Mouse (Mus musculus) telencephalon, adult 2 months (tissue): Measurements from ENCODE around the gene Chd3.
A peak's percentile ranks its signal among the peaks of the same experiment; 100 is the strongest.

Experiments used
- DNase-seq: peaks from one replicate; pipeline ENCODE4 v3.0.0-alpha.2; 2011; ENCODE audit warnings: low read depth, low spot score

Gene Chd3

DNA sequence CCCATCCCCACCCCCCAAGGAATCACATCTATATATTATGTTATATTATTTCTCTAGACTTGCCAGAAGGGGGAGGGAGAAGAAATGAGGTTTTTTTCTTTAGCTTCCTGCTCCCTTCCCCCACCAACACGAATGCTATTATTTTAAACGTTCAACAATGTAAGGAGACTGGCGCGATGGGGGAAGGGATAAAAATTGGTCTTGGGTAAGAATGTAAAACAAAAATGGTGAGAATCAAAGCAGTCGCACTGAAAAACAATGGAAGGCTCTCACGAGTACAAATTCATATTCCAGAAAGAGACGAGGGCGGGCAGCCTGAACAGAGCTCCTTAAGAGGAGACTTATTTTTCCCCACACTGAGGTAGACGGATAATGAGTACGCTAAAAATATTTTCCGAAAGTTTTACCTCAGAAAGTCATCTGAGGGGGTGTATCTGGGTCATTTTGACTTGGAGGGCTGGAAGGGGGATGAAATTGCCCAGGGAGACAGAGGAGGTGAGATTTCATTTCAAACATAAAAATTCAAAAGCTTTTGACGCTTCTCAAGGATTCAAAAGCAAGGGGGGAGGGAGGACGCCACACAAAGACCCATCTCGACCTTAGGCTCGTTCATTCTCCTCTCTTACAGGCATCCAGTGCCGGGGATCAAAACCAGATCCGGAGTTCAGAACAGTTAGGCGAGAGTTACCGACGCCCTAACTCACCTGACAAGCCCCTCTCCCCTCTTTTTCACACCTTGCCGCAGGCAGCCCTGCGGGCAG is 2.2 kb downstream of the Chd3 start:
- peak; percentile 65 for DNase-seq

DNA sequence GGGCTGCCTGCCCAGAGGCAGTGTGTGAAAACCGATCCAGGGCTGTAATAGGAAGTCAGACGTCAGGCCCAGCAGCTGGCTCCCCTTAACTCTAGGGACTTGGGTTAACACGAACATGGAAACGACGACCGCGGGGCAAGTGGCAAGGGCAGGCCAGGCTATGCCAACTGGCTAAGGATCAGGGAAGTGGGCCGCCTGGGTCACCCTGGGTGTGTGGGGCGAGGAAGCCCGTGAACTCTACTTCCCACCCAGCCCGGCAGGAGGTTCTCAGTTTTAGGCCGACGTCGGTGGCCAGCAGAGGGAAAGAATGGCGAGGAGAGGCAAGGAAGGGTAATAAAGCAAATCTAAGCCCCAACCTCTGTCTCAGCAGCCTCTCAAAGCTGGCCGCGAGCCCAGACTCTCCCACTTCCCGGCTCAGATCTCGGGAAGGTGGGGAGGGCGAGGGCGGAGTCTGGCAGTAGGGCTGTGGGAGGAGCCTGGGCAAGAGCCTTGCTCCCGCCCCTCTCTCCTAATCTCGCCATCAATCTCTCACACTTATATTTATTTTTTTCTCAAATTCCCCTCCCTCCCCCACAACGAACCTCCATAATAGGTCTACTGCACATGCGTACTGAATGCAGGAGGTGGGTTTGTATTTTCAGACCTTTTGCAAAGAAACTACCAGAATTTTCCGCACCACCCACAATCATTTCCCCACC is 2.9 kb downstream of the Chd3 start:
- peak; percentile 95 for DNase-seq

DNA sequence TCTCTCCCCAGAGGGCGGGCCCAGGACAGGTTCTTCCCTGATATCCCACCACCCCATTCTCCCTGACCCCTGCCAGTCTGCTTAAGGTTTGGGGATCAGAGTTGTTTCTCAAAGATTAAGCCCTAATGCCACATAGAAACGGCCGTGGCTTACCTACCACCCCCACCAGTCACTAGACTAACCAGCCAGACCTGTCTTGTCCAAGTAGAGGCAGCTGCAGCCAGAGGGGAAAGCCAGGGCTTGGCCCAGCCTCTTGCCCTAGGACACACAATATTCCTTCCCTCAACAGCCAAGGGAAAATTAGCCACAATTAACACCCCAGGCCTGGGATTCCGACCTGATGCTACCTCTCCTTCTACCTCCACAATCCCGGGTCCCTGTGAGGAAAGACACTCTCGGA is 3.5 kb downstream of the Chd3 start:
- no peak for DNase-seq

DNA sequence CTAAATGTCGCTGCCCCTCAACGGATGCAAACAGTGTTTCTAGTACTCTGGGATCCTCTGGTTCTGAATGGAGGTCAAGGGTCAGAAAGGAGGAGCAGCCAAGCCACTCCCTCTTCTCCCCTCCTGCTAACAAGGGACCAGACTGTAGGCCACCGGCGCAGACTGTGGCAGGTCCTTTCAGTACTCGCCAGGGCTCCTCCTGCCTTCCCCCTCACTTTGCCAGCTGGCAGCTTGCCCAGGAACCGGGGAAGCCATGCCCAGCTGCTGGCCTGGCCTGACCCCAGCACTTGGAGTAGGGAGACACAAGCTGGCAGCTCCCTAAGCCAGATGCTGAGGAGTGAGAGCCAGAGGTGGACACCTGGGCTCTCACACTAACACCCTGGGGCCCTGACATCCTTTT is 4.3 kb downstream of the Chd3 start:
- peak; percentile 67 for DNase-seq

DNA sequence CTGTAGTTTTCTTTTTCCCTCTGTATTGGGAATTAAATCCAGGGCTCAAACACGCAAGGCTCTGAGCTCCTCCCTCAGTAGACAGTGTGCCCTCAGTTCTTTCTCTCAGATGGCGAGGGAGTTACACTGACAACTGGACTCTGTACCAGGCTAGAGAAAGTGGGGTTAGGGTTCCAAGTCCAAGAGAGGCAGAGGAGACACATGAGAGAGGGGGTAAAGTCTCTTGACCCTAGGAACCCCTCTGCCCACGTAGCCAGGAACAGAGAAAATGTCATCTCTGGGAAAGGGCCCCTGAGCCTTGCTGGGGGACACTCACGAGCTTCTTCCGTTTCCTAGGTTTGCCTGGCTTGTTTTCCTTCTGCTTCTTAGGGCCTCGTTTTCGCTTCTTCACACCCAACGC is 4.8 kb downstream of the Chd3 start:
- no peak for DNase-seq

DNA sequence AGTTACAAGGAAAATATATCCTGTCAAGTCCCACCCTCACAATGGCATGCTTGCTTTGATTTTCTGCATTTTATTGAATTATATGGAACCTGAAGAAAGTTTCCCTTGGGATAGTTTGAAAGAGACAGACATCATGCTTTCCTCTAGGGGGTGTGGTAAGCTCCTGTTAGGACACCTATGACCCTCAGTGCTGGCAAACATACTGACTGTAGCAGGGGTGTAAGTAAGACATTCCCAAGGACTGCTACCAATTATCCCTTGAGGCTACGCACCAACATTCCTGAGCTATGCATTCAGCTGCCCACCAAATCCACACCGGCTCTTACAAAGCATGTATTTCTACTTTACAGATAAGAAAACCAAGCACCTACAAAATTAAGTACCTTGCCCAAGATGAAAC is 6.7 kb downstream of the Chd3 start:
- no peak for DNase-seq

DNA sequence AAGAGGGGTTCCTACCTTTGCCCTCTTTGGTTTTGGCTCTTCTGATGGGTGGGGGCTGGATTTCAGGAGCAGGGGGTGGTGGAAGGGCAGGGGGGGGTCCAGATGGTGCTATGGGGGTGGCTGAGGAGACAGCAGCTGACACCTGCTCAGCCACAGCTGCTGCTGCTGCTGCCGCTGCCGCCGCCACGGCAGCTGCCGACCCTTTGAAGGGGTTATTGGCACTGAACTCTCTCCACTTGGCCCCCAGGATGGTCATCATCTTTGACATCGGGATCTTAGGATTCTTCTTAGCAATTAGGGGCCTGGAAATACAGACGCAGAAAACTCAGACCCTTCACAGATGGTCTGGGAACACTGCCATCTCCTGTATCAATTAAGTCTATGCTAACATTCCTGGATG is 7.2 kb downstream of the Chd3 start:
- DNase-seq: no peak

DNA sequence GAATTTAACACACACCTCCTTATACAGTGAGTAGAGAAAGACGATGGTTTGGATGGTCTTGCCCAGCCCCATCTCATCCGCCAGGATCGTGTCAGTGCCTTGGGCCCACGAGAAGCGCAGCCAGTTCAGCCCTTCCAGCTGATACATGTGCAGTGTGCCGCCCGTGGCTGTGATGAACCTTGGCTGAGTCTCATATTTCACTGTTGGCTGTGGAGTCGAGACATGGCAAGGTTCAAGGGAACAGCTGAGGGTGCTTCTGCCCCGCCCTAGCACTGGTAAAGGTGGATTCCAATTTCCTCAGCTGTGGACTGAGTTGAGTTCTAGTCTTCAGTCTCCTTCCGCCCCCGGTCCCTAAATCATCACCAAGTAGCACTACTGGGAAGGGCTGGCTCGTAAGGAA is 11.5 kb downstream of the Chd3 start:
- DNase-seq: no peak

DNA sequence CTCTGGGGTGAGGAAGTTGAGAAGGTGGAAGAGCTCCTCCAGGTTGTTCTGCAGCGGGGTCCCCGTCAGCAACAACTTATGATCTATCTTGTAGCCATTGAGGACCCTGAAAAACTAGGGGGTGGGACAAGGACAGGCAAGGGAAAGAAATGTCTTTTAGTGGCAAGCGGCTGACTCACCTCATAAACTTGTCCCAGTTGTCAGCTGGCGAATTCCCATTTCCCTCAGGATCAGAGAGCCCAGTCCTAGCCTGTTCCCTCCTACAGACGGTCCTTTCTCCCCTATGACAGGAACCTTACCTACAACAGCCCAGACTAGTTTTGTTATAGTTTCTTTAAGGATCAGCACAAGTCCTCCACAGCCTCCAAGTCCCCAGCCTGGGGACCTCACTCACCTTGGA is 12.7 kb downstream of the Chd3 start:
- no peak for DNase-seq

DNA sequence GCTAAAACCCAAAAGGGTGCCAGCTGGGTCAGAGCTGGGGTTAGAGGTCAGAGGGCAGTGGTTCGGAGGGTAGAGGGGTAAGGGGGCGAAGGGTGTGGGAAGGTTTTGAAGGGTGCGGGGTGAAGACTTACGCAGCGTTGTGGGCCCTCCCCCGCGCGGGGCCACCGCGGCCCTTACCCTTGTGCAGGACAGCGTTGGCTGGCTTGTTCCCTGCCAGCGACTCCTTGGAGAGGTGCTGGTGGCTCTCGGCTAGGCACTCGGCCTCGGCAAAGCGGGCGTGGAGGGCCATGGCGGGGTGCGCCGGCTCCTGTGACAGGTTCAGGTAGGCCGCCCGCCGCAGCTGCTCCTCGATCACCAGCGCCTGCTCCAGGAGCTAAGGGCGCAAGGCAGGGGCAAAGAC is 22.8 kb downstream of the Chd3 start:
- DNase-seq: no peak

DNA sequence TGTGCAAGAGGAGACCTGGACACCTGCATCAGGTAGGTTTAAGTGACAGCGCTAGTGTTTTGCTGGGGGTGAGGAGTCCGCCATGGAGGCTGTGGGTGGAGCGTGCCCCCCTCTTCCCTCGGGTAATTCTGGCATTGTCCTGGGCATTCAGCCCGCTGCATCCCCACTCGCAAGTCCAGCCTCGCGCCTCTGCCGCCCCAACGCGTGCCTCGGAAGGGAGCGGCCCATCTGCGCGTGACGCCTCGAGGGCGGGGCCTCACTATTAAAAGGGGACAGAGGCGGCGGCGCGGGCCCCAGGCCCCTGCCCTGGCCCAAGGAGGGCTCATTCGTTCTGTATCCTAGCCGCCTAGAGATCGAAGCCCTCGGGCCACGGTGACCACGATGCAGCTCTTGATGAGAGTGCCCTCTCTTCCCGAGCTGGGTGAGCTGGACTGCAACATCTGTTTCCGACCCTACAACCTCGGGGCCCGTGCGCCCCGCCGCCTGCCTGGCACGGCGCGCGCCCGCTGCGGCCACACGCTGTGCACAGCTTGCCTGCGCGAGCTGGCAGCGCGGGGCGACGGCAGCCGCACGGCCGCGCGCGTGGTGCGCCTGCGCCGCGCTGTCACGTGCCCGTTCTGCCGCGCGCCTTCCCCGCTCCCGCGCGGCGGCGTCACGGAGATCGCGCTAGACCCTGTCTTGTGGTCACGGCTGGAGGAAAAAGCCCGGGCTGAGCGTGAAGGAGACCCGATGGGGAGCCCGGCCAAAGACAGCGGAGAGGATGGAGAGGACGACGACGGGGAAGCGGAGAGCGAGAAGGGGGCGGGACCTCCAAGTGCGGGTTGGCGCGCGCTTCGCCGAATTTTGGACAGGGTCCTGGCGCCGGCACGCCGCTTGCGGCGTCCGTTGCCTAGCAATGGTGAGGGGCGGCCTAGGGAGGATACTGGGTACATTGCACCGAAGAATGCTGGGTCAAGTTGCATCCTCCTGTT is 28.8 kb downstream of the Chd3 start, which contains the start of gene Rnf227:
Gene Rnf227 (plus strand): TSS at position 301 of the 971 bp plus-strand sequence.
- DNase-seq: no peak

DNA sequence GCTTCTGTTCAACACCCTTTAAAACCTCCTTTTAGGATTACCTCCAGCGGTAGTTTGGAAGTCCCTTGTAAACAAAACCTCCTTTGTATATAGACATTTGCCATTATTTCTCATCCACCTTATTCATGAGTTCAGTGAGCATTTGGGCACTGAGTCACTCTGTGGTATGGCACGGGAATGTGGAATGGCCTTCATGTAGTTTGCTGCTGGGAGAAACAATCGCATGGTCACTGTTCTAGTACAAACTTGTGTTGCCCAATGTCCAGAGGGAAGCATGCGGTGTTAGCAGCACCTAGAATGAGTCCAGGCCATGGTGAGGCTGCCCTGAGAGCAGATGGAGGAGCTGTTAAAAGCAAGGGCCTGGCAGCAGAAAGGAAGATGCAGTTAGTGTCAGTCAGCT is 34.4 kb downstream of the Chd3 start:
- no peak for DNase-seq

DNA sequence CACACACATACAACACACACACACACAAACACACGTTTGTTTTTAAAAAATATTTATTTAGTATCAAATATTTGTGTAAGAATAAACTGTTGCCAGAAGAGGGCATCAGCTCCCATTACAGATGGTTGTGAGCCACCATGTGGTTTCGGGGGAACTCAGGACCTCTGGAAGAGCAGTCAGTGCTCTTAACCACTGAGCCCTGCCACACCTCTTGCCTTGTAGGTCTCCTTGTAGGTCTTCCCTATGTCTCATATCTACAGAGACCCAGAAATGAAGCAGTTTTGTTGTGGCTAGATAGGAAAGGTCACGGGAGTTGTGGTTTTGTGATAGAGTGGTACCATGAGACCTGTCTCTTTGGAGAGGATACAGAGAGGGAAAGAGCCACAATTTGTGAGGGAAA is 35.3 kb downstream of the Chd3 start:
- no peak for DNase-seq

DNA sequence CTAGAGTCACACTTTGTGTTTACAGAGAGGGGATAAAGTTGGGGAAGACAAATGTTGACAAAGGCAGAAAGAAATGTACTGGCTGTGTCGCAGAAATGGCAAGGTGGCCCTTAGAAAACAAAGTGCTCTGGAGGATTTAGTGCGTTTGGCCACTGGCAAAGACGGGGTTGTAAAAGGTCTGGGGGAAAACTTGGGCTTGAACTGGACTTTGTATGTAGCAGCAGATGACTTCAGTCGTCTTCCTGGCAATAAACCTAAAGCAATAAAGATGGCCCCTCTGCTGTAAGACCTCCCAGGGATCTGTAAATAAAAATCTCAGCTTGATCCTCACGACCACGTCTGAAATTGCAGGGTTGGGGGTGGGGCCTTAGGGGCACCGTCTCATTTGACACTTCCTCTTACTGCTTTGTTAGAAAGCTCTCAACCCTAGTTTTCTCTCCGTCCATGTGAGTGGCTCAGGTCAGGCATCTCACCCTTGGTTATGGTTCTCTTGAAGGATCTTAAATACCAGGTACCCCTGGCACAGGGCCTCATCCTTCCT is 36.4 kb downstream of the Chd3 start:
- DNase-seq: no peak

DNA sequence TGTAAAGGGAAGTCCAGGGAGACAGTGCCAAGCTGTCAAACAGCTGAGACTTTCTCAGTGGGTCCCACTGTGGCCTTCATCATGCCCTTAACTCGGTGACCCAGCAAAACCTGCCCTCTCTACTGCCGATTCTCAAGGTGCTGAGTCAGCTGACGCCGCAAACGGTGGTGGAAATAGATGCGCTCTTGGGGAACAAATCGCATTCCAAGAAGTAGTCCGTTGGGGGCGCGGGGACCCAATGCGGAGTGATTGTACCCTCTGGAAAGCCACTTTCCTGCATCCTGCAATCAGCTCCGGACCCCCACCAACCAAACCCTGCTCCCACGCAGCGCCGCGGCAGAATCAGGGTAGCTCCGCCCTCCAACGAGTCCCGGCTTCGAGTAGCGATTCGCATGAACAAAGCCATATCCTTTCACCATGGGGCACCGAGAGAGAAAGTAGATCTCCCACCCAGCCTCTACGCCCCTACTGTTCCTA is 37.2 kb downstream of the Chd3 start:
- peak; percentile 73 for DNase-seq

DNA sequence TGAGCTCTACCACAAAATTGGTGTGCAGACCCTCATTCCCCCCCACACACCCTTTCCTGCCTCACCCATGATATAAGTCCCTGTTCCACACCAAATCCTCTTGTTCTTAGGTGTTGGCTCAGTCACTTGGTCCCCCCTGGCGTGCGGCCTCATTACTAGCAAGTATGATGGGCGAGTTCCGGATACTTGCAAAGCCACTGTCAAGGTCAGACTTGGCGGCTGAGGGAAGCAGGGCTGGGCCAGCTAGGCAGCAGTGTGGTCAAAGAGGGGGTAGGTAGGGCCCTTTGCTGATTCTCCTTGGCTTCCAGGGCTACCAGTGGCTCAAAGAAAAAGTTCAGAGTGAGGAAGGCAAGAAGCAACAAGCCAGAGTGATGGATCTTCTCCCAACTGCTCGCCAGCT is 38.1 kb downstream of the Chd3 start:
- no peak for DNase-seq

DNA sequence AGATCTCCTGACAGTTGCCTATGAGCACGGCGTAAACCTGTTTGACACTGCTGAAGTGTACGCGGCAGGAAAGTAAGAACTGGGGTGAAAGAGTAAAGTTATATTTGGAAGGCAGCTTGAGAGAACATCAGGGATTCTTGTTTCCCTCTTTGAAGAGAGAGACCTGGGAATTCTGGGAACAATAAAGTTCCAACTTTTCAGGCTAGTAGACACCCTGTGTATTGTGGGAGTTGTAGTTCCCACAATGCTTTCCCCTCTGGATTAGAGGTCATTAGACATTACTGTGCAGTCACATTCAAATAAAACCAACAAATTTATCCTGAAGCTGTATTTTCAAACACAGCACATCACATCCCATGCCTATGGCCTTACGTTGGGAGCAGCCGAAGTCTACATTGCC is 40.7 kb downstream of the Chd3 start:
- no peak for DNase-seq

DNA sequence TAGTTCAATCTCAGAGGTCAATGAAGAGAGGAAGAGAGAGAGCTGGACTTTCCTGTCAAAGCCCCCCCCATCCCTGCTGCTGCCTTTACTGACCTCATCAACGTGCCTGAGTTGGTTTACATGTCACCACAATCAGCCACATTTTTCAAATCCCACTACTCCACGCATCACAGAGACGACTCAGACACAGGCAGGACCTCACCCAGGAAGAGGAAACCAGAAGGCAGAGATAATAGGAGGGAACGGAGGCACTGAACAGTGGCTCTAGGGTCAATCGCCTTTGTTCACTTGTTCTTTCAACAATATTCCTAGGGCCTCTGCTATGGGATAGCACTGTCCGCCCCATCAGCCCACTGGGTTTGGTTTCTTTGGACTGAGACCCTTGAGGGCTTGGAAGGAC is 41.6 kb downstream of the Chd3 start:
- no peak for DNase-seq

DNA sequence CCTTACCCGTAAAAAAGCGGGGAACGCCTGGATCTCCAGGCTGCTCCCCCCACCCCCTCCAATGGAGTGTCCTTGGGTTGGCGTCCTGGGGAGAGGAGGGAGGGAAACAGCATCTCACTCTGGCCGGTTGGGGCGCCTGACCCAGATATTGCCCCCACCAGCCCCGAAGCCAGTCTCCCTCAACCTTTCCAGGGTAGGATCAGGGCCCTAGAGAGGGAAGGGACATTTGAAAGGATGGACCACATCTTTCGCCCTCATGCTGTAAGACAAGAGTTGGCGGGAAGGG is 42.1 kb downstream of the Chd3 start:
- no peak for DNase-seq

DNA sequence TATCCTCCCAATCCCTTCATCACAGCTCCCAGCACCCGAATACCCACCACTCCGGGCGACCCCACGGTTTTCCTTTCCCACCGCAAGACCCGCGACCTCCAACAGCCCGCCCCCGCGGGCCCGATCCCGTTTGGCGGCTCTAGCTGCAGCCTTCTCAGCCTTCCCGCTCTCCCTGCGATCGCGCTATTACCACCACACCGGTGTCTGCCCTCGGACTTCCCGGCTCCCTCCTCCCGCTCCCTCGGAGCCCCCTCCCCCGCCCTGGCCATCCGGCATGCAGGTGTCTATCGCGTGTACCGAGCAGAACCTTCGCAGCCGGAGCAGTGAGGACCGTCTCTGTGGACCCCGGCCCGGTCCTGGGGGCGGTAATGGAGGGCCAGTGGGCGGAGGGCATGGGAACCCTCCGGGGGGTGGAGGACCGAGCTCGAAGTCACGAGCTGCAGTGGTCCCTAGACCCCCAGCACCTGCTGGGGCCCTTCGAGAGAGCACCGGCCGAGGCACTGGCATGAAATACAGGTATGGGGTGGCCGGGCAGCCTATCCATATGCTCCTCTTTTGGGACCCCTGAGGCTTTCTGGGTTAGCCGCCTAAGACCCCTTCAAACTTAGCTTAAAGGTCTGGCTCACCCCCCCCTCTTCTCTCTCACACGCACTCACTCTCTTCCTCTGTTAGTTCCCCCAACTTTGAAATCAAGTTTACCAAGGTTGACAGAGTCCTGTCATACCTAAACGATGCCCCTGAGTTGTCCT is 42.6 kb downstream of the Chd3 start:
- DNase-seq: no peak
